Mouse (Mus musculus): ENCODE data around the gene Draxin.

DNA sequence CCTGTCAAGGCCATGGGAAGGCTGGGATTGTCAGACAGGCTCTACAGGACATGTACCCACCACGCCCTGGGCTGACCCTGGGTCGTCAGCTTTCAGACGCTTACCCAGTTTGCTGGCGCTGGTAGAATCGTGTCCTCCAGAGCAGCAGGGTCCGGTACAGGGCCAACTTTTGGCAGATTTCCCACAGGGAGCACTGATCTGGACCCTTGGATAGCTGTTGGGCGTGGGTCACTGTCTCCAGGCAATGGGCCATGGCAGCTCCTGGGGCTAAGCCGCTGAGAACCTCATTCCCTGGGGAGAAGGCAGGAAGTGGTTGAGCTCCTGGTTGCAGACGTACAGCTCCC, 64.1 kb downstream of the Draxin start:
- TF ChIP-seq CTCF (conservative IDR thresholded peaks at IDR 0.05; ENCODE audit: low read length) (no peak), NANOG (IDR thresholded peaks at IDR 0.05; ENCODE audit: borderline replicate concordance, low read length) (no peak)

All from E14TG2a.4 (cell line).